In genomic region chr3:99291386-99291785, GRCm38 (mm10) we compare ENCODE assay signal across 25 mouse cellular contexts. TPM values are rescaled to one million over a fixed set of nuclear protein-coding genes. Genes with fewer than 3 reads are reported as not detected.
"Had no signal": no experiment of that assay in that cellular context is flagged by ENCODE, and none has a peak within 500 bp of the region (broad histone marks: within the 10 kb centered on the region; RNA-seq: fewer than 3 reads in every experiment).

No protein-coding gene starts in this region.

- H3K36me3 ChIP-seq: heart, embryonic 10.5 days; heart, embryonic 12.5 days; hindbrain, embryonic 13.5 days; hindbrain, embryonic 15.5 days; intestine, embryonic 15.5 days; liver, embryonic 13.5 days; liver, embryonic 15.5 days had no signal

- H3K9me3 ChIP-seq: heart, embryonic 10.5 days; heart, embryonic 12.5 days; hindbrain, embryonic 13.5 days; hindbrain, embryonic 15.5 days; intestine, embryonic 15.5 days; limb, embryonic 12.5 days; liver, embryonic 13.5 days; liver, embryonic 15.5 days had no signal

- H3K4me1 ChIP-seq: intestine, embryonic 15.5 days; liver, embryonic 13.5 days; liver, embryonic 15.5 days had no signal

- DNase-seq: gastrocnemius, postnatal 10 days; gastrocnemius, postnatal 36 days; heart, adult 18-20 months; heart, postnatal 10 days; kidney, adult 18-20 months; kidney, adult 8-10 months; kidney, postnatal 10 days; kidney, postnatal 25 days; kidney, postnatal 4 days; liver; liver, embryonic 13.5 days had no signal

- H3K27ac ChIP-seq: heart, embryonic 10.5 days; hindbrain, embryonic 13.5 days; hindbrain, embryonic 15.5 days; intestine, embryonic 15.5 days; layer of hippocampus, adult 2 months; left cerebral cortex, adult 2 months; limb, embryonic 12.5 days; liver, embryonic 13.5 days; liver, embryonic 15.5 days had no signal

- H3K9ac ChIP-seq: heart, embryonic 12.5 days; hindbrain, embryonic 13.5 days; hindbrain, embryonic 15.5 days; intestine, embryonic 15.5 days; limb, embryonic 12.5 days; liver, embryonic 13.5 days; liver, embryonic 15.5 days had no signal

- H3K4me2 ChIP-seq: heart, embryonic 12.5 days; hindbrain, embryonic 13.5 days; hindbrain, embryonic 15.5 days; intestine, embryonic 15.5 days; limb, embryonic 12.5 days; liver, embryonic 11.5 days; liver, embryonic 13.5 days; liver, embryonic 15.5 days had no signal

- H3K4me3 ChIP-seq: heart, embryonic 10.5 days; heart, embryonic 12.5 days; hindbrain, embryonic 13.5 days; hindbrain, embryonic 15.5 days; intestine, embryonic 15.5 days; layer of hippocampus, adult 2 months; left cerebral cortex, adult 2 months; limb, embryonic 12.5 days; liver, embryonic 13.5 days; liver, embryonic 15.5 days had no signal

- H3K27me3 ChIP-seq: hindbrain, embryonic 13.5 days; hindbrain, embryonic 15.5 days; intestine, embryonic 15.5 days; limb, embryonic 12.5 days; liver, embryonic 13.5 days; liver, embryonic 15.5 days had no signal

- ATAC-seq: inflammation-experienced regulatory T-cells, adult 6 months; intestine, embryonic 15.5 days; intestine, postnatal 0 days had no signal

RNA-seq across cellular contexts. Expression of gene Tbx15, which starts 51.2 kb away (rescaled TPM):
- total RNA-seq: hematopoietic stem cell, adult 5-6 weeks had no signal
- polyA plus RNA-seq: inflammation-experienced regulatory T-cells, adult 6 months; intestine, postnatal 0 days; kidney, embryonic 14.5 days had no signal
